Mouse (Mus musculus) cerebellum, adult 11-12 months (tissue): ENCODE data around the gene Olfr834.

Experiments used
- DNase-seq: peaks from one replicate; pipeline ENCODE4 v3.0.0; 2022

Gene Olfr834

DNA sequence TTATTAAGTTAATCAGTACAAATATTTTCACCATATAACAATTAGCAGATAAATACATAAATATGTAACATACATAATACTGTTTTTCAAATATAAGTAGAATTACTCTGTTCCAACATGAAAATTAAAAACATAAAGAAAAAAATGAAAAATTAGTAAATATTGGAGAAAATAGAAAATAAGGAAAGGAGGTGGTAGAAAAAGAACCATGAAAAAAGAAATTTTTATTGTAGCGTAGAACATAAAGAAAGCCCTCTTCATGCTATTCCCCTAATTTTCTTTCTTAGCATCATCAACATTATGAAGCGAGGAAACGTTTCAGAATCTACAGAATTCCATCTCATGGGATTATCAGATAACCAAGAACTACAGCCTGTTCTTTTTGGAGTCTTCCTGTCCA, at the start of gene Olfr834:
Gene Olfr834 (plus strand): TSS at position 301 of the 400 bp plus-strand sequence.
- DNase-seq, result no peak

DNA sequence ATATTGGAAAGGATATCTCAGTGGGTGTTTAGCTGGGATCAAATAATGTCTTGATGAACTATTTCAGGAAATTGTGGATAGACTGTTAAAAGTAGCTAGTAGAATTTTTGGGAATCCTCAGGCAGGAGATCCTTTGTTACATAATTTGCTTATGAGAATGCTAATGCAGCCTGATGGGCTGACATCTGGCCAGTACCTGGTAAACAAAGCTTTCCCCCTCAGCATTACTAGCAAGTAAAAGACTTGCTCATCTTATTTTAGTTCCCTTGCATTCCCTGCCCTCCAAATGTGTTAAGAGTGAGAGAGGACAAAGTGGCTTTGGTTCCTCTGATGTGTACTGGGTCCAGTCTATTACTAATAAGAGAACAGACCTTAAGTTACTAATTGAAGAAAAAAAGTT, 25.8 kb upstream of the Olfr834 start:
- no peak for DNase-seq

DNA sequence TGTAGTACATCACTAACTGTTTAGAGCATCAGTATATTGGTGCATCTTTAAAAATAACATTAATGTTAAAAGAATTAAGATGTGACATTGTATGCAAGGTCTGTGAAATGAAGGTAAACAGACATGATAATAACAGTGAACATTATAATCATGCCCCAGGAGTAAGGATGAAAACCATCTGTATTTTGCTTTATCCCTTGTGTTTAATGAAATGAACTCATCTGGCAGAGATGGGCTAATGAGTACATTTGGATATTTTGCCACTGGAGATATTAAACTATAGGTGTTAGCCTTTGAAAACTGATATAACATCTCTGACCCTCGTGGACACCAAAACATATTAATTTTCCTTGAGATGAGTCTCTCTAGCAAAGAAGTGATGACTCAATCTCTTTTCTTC, 44.6 kb downstream of the Olfr834 start, which contains the start of gene Olfr835:
Gene Olfr835 (plus strand): TSS at position 301 of the 400 bp plus-strand sequence.
- no peak for DNase-seq
